Mouse (Mus musculus): Measurements from ENCODE around the gene Ap1s1.

The Ap1s1 gene

DNA sequence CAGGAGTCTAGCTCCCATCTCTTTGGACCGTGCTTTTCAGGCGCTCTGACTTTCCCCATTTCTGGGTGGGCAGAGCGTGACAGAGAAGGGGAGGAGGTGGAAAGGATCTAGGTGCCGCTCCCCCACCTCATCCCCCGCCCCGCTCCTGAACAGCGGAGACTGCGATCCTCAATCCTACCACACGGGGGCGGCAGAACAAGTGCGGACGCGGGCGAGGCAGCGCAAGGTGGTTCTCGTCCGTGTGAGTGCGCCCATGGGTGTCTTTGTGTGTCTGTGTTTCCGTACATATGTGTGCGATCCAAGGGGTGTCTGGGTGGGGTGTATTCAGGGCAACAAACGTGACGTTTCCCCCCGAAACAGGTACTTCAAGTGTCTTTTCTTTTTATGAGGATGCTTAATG, 20.8 kb downstream of the Ap1s1 start:
- DNase-seq (ENCODE audit: low read depth, low spot score): peak; percentile 72

- no peak for DNase-seq (ENCODE audit: low read depth, low spot score)
Measured at GRCm38 (mm10) chr5:137024318-137024717, 21.6 kb downstream of the Ap1s1 start.

DNA sequence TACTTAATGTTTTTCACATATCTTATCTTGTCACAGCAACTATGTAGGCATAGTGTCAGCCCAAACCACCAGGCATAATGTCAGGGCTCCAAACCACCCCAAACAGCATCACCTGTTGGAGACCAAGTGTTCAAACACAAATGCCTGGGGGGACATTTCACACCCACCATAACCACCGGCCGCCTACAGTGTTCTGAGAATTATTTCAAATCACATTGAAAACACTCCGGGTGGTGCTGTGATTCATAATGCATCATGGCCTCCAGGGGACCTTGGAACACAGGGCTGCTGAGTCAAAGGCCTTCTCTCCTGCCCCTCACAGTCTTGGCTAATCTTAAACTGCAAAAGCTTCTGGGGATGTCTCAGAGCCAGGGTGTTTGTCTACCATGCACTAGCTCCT, 30.0 kb downstream of the Ap1s1 start:
- DNase-seq (ENCODE audit: low read depth, low spot score): no peak

DNA sequence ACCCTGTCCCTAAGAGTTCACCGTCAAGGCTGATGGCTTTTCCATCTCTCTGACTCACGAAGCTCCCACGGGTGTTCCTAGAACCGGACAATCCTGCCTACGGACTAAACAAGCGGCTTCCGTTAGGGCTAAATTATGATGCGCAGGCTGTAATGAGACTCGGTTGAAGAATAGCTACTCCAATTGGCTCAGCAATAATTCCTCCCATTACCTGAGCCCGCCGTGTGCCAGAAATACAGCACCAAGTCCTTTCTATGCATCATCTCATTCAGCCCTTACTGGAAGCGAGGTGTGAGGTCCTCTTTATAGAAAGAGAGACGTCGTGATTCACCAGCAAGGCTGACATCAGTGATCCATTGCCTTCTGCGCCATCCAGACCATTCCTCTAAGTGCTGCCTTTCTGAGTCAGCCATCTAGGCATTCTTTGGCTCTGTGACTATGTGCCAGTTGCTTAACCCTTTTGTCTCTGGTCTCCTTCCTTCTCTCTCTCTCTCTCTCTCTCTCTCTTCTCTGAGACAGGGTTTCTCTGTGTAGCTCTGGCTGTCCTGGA, 33.5 kb downstream of the Ap1s1 start:
- no peak for DNase-seq (ENCODE audit: low read depth, low spot score)

GRCm38 (mm10) chr5:137009988-137010387, 35.9 kb downstream of the Ap1s1 start:
- DNase-seq (ENCODE audit: low read depth, low spot score): peak; percentile 53

- DNase-seq (ENCODE audit: low read depth, low spot score): no peak
Measured at GRCm38 (mm10) chr5:137007276-137007675, 38.7 kb downstream of the Ap1s1 start.

GRCm38 (mm10) chr5:137000612-137001011, 45.3 kb downstream of the Ap1s1 start:
- peak; percentile 64 for DNase-seq (ENCODE audit: low read depth, low spot score)

GRCm38 (mm10) chr5:136999449-136999848, 46.5 kb downstream of the Ap1s1 start:
- no peak for DNase-seq (ENCODE audit: low read depth, low spot score)

DNA sequence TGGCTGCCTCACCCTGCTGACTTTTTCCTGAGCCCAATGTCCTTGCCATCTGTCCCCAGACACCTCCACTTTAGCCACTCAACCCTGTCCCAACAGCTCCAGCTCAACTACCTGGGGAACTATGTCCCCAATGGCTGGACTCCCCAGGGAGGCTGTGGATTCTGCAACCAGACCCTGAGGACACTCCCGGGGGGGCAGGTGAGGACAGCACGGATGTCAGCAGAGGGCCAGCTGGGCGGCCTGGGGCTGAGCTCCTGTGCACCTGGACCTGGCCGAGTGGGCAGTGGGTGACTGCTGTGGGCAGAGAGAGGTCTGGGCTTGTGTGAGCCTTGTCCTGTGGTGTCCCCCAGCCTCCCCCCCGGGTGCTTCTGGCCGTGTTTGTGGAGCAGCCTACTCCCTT, 56.1 kb downstream of the Ap1s1 start:
- DNase-seq (ENCODE audit: low read depth, low spot score): no peak

GRCm38 (mm10) chr5:136988420-136988819, 57.5 kb downstream of the Ap1s1 start:
- peak; percentile 16 for DNase-seq (ENCODE audit: low read depth, low spot score)

DNA sequence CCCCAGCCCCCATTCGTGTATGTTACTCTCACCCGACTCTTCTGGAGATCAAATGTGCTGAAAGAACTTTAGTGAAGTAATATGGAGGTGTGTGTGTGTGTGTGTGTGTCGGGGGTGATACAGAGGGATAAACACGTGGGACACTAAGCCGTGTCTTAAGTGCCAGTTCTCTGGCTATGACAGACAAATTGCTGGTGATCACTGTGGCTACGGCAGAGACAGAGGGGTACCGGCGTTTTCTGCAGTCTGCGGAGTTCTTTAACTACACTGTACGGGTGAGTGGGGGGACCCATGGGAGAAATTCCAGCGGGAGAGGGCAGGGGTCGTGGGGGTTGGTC, 58.0 kb downstream of the Ap1s1 start, which contains the start of gene Znhit1:
Gene Znhit1, minus strand, starts transcription at position 88 of the 338 bp plus-strand sequence.
- DNase-seq (ENCODE audit: low read depth, low spot score): no peak

GRCm38 (mm10) chr5:136987138-136987933, 58.6 kb downstream of the Ap1s1 start:
- DNase-seq (ENCODE audit: low read depth, low spot score): no peak

DNA sequence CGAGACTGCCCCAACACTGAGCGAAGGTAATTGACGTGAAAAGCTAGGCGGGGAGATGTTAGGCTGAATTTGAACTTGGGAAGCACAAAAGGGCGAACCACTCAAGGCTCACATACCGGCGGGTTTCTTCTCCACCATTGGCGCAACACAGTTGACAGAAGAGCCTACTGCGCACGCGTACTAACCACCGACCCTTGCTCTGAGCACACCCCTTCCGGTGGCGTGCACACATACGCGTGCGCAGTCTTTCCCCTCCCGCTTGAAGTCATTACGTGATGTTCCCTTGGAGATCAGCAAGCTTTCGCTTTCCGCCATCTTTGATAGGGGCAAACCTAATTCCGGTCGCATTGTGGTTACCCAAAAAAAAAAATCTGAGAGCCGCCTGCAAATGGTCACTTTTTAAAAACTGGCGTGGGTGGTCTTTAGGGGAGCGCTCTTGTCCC, 59.2 kb downstream of the Ap1s1 start, which contains the start of gene Plod3:
Gene Plod3, plus strand, starts transcription at position 325 of the 443 bp plus-strand sequence.
- peak; percentile 99 for DNase-seq (ENCODE audit: low read depth, low spot score)

Measured in A20 (cell line).